Mouse (Mus musculus): ENCODE results near the gene Tpsg1. TPM values are rescaled to one million over a fixed set of nuclear protein-coding genes. Genes with fewer than 3 reads are reported as not detected.

Gene Tpsg1
- polyA plus RNA-seq, 1 experiment from 2014 or later, result 0.63 TPM

DNA sequence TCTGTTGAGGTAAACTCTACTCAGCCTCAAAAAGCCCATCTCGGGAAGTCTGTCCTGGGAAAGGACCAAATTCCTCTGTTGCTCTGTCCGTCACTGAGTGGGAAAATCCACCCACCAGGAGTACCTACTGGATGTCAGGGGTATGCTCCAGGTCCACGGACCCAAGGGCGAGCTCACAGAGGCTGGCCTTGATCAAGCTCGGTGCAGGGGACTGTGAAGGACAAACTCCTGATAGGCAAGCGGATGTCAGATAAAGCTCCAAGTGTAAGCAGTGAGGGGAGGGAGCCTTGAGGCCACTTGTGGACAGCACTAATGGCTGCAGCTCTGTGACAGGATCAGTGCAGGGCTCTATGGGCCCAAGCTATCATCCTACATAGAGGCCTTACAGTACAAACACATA is 41.1 kb downstream of the Tpsg1 start:
- Histone ChIP-seq H3K4me2 (ENCODE audit: low read depth, severe bottlenecking) (no peak overlapping the region), H3K27ac (replicated peaks; ENCODE audit: low read depth, low read length) (no peak overlapping the region), H3K27me3 (ENCODE audit: control insufficient read depth, insufficient read depth, low read length) (no peaks in the 10 kb centered on the region), H3K36me3 (ENCODE audit: control insufficient read depth, insufficient read depth, low read length) (no peaks in the 10 kb centered on the region), H3K9ac (ENCODE audit: low read length) (no peak overlapping the region), H3K4me3 (ENCODE audit: low read depth, low read length) (no peak overlapping the region), H3K4me1 (ENCODE audit: control insufficient read depth, insufficient read depth, low read length) (peaks cover 46% of the 10 kb centered on the region), H3K9me3 (ENCODE audit: control insufficient read depth, low read length) (no peaks in the 10 kb centered on the region)
- DNase-seq (ENCODE audit: low spot score) (no peak), ATAC-seq (ENCODE audit: insufficient number of reproducible peaks, low FRiP score, low TSS enrichment, low read depth) (no peak)
- 82% methylated on average over 6 of the region's 6 CpGs for WGBS

- DNase-seq (ENCODE audit: low spot score), result no peak
- WGBS, result 59% methylated on average over 7 of the region's 7 CpGs
- Histone ChIP-seq H3K36me3 (ENCODE audit: control insufficient read depth, insufficient read depth, low read length) (no peaks in the 10 kb centered on the region), H3K27ac (replicated peaks; ENCODE audit: low read depth, low read length) (no peak overlapping the region), H3K4me3 (ENCODE audit: low read depth, low read length) (no peak overlapping the region), H3K4me1 (ENCODE audit: control insufficient read depth, insufficient read depth, low read length) (peaks cover 46% of the 10 kb centered on the region), H3K9ac (ENCODE audit: low read length) (no peak overlapping the region), H3K27me3 (ENCODE audit: control insufficient read depth, insufficient read depth, low read length) (no peaks in the 10 kb centered on the region), H3K9me3 (ENCODE audit: control insufficient read depth, low read length) (no peaks in the 10 kb centered on the region), H3K4me2 (ENCODE audit: low read depth, severe bottlenecking) (no peak overlapping the region)
- ATAC-seq (ENCODE audit: insufficient number of reproducible peaks, low FRiP score, low TSS enrichment, low read depth), result no peak
Observed at GRCm38 (mm10) chr17:25410786-25411185, 41.7 kb downstream of the Tpsg1 start.

GRCm38 (mm10) chr17:25411251-25411650 is 42.2 kb downstream of the Tpsg1 start:
- Histone ChIP-seq H3K4me3 (ENCODE audit: low read depth, low read length) (no peak overlapping the region), H3K4me1 (ENCODE audit: control insufficient read depth, insufficient read depth, low read length) (peaks cover 46% of the 10 kb centered on the region), H3K9ac (ENCODE audit: low read length) (no peak overlapping the region), H3K4me2 (ENCODE audit: low read depth, severe bottlenecking) (no peak overlapping the region), H3K36me3 (ENCODE audit: control insufficient read depth, insufficient read depth, low read length) (no peaks in the 10 kb centered on the region), H3K9me3 (ENCODE audit: control insufficient read depth, low read length) (no peaks in the 10 kb centered on the region), H3K27me3 (ENCODE audit: control insufficient read depth, insufficient read depth, low read length) (no peaks in the 10 kb centered on the region), H3K27ac (replicated peaks; ENCODE audit: low read depth, low read length) (no peak overlapping the region)
- ATAC-seq (ENCODE audit: insufficient number of reproducible peaks, low FRiP score, low TSS enrichment, low read depth) (no peak), DNase-seq (ENCODE audit: low spot score) (no peak)
- 51% methylated on average over 4 of the region's 4 CpGs for WGBS

DNA sequence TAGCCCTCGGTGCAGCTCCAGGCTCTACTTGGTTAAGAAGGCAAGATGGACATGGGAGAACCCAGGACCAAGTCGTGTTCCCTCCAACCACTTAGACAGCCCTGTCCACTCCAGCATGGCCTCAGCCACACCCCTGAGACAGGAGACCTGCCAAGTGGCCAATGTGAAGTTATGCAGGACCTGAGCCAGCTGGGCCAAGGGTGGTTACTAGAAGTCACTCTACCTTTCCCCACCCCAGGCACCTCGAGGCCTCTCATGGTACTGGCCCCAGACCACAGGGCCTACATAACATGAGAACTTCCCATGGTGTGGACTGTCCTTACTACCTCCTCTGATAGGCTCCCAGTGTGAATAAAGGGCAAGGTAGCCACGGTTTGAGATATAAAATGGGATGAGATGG is 45.1 kb downstream of the Tpsg1 start:
- H3K27ac ChIP-seq (replicated peaks; ENCODE audit: low read depth, low read length), result no peak overlapping the region
- no peaks in the 10 kb centered on the region for H3K36me3 ChIP-seq (ENCODE audit: control insufficient read depth, insufficient read depth, low read length)
- 68% methylated on average over 4 of the region's 4 CpGs for WGBS
- H3K9me3 ChIP-seq (ENCODE audit: control insufficient read depth, low read length), result no peaks in the 10 kb centered on the region
- H3K4me3 ChIP-seq (ENCODE audit: low read depth, low read length), result no peak overlapping the region
- H3K27me3 ChIP-seq (ENCODE audit: control insufficient read depth, insufficient read depth, low read length), result no peaks in the 10 kb centered on the region
- no peak overlapping the region for H3K4me2 ChIP-seq (ENCODE audit: low read depth, severe bottlenecking)
- ATAC-seq (ENCODE audit: insufficient number of reproducible peaks, low FRiP score, low TSS enrichment, low read depth) (no peak), DNase-seq (ENCODE audit: low spot score) (no peak)
- peaks cover 56% of the 10 kb centered on the region for H3K4me1 ChIP-seq (ENCODE audit: control insufficient read depth, insufficient read depth, low read length)
- H3K9ac ChIP-seq (ENCODE audit: low read length), result no peak overlapping the region

DNA sequence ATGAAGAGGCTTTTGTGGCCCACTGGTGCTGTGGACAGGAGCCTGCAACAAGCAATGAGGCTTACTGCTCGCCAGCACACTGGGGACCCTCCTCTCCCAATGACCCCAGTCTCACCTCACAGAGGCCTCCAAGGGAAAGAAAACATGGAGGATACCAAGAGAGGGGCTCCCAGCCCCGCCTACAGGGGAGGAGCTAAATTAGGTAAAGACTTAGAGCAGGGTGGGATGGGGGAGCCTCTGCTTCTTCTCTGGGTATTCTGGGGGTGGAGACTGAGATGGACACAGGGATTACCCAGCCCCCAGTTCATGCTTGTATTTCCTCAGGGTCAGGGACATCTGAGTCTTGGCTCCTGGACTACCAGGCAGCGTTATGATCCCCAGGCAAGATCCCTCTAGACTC is 45.8 kb downstream of the Tpsg1 start:
- Histone ChIP-seq H3K4me2 (ENCODE audit: low read depth, severe bottlenecking) (peak overlapping the region; percentile 36; the same call in 1 of the 2 replicates), H3K27me3 (ENCODE audit: control insufficient read depth, insufficient read depth, low read length) (no peaks in the 10 kb centered on the region), H3K27ac (replicated peaks; ENCODE audit: low read depth, low read length) (peak overlapping the region; percentile 89), H3K4me1 (ENCODE audit: control insufficient read depth, insufficient read depth, low read length) (peaks cover 63% of the 10 kb centered on the region), H3K4me3 (ENCODE audit: low read depth, low read length) (no peak overlapping the region), H3K36me3 (ENCODE audit: control insufficient read depth, insufficient read depth, low read length) (no peaks in the 10 kb centered on the region), H3K9ac (ENCODE audit: low read length) (no peak overlapping the region), H3K9me3 (ENCODE audit: control insufficient read depth, low read length) (no peaks in the 10 kb centered on the region)
- ATAC-seq (ENCODE audit: insufficient number of reproducible peaks, low FRiP score, low TSS enrichment, low read depth) (peak; percentile 10; the same call in 1 of the 2 replicates), DNase-seq (ENCODE audit: low spot score) (peak; percentile 38)
- WGBS, result 23% methylated on average over 3 of the region's 3 CpGs

DNA sequence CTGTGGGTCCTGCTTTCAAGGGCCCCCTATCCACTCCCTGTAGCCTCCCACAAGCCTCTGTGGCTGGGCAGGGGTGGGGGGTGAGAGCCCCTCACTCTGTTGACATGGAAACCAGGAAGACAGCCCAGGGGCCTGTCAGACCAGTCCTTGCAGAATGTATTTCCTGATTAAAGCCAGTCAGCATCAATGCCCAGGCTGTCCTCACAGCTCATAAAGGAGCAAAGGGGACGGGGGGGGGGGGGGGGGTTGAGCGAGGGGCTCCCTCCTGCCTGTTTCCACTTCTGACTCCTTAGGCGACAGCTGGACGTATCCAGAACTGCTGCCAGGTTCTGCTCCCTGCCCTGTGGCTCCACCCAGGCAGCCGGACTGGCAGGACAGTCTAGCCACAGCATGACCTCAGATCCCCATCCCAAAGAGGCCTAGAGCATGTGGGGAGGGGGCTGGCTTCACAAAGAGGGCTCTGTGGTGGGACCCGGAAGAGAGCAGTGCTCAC is 46.4 kb downstream of the Tpsg1 start:
- no peak overlapping the region for H3K9ac ChIP-seq (ENCODE audit: low read length)
- ATAC-seq (ENCODE audit: insufficient number of reproducible peaks, low FRiP score, low TSS enrichment, low read depth) (peak; percentile 53), DNase-seq (ENCODE audit: low spot score) (peak; percentile 77)
- no peaks in the 10 kb centered on the region for H3K9me3 ChIP-seq (ENCODE audit: control insufficient read depth, low read length)
- peak overlapping the region; percentile 89 for H3K27ac ChIP-seq (replicated peaks; ENCODE audit: low read depth, low read length)
- WGBS, result 3% methylated on average over 4 of the region's 6 CpGs
- H3K36me3 ChIP-seq (ENCODE audit: control insufficient read depth, insufficient read depth, low read length), result no peaks in the 10 kb centered on the region
- H3K4me3 ChIP-seq (ENCODE audit: low read depth, low read length), result no peak overlapping the region
- H3K4me1 ChIP-seq (ENCODE audit: control insufficient read depth, insufficient read depth, low read length), result peaks cover 67% of the 10 kb centered on the region
- H3K27me3 ChIP-seq (ENCODE audit: control insufficient read depth, insufficient read depth, low read length), result no peaks in the 10 kb centered on the region
- peak overlapping the region; percentile 36 for H3K4me2 ChIP-seq (ENCODE audit: low read depth, severe bottlenecking)

- ATAC-seq (ENCODE audit: insufficient number of reproducible peaks, low FRiP score, low TSS enrichment, low read depth) (peak; percentile 12), DNase-seq (ENCODE audit: low spot score) (peak; percentile 52)
- Histone ChIP-seq H3K9me3 (ENCODE audit: control insufficient read depth, low read length) (no peaks in the 10 kb centered on the region), H3K4me1 (ENCODE audit: control insufficient read depth, insufficient read depth, low read length) (peaks cover 70% of the 10 kb centered on the region), H3K9ac (ENCODE audit: low read length) (0 out of 2 replicates have a peak overlapping the region, but pooled peaks have one; percentile 17), H3K4me2 (ENCODE audit: low read depth, severe bottlenecking) (peak overlapping the region; percentile 36), H3K36me3 (ENCODE audit: control insufficient read depth, insufficient read depth, low read length) (no peaks in the 10 kb centered on the region), H3K27me3 (ENCODE audit: control insufficient read depth, insufficient read depth, low read length) (no peaks in the 10 kb centered on the region), H3K4me3 (ENCODE audit: low read depth, low read length) (no peak overlapping the region), H3K27ac (replicated peaks; ENCODE audit: low read depth, low read length) (peak overlapping the region; percentile 89)
- WGBS, result 14% methylated on average over 3 of the region's 3 CpGs
Observed at GRCm38 (mm10) chr17:25416219-25416618, 47.1 kb downstream of the Tpsg1 start.

- no peak for DNase-seq (ENCODE audit: low spot score)
- no peak overlapping the region for H3K27ac ChIP-seq (replicated peaks; ENCODE audit: low read depth, low read length)
- no peak overlapping the region for H3K4me3 ChIP-seq (ENCODE audit: low read depth, low read length)
- H3K9me3 ChIP-seq (ENCODE audit: control insufficient read depth, low read length), result no peaks in the 10 kb centered on the region
- no peak overlapping the region for H3K4me2 ChIP-seq (ENCODE audit: low read depth, severe bottlenecking)
- ATAC-seq (ENCODE audit: insufficient number of reproducible peaks, low FRiP score, low TSS enrichment, low read depth), result no peak
- no peaks in the 10 kb centered on the region for H3K27me3 ChIP-seq (ENCODE audit: control insufficient read depth, insufficient read depth, low read length)
- H3K9ac ChIP-seq (ENCODE audit: low read length), result no peak overlapping the region
- H3K36me3 ChIP-seq (ENCODE audit: control insufficient read depth, insufficient read depth, low read length), result no peaks in the 10 kb centered on the region
- WGBS, result 87% methylated on average over 6 of the region's 6 CpGs
- peaks cover 67% of the 10 kb centered on the region for H3K4me1 ChIP-seq (ENCODE audit: control insufficient read depth, insufficient read depth, low read length)
Observed at GRCm38 (mm10) chr17:25417990-25418389, 48.9 kb downstream of the Tpsg1 start.

GRCm38 (mm10) chr17:25418926-25419325 is 49.9 kb downstream of the Tpsg1 start:
- 0 out of 2 replicates have a peak overlapping the region, but pooled peaks have one; percentile 56 for H3K27ac ChIP-seq (replicated peaks; ENCODE audit: low read depth, low read length)
- no peak overlapping the region for H3K4me2 ChIP-seq (ENCODE audit: low read depth, severe bottlenecking)
- ATAC-seq (ENCODE audit: insufficient number of reproducible peaks, low FRiP score, low TSS enrichment, low read depth) (0 out of 2 replicates have a peak, but pooled peaks have one; percentile 50), DNase-seq (ENCODE audit: low spot score) (peak; percentile 72)
- H3K36me3 ChIP-seq (ENCODE audit: control insufficient read depth, insufficient read depth, low read length), result no peaks in the 10 kb centered on the region
- H3K9ac ChIP-seq (ENCODE audit: low read length), result no peak overlapping the region
- H3K4me1 ChIP-seq (ENCODE audit: control insufficient read depth, insufficient read depth, low read length), result peaks cover 64% of the 10 kb centered on the region
- H3K27me3 ChIP-seq (ENCODE audit: control insufficient read depth, insufficient read depth, low read length), result no peaks in the 10 kb centered on the region
- 34% methylated on average over 9 of the region's 9 CpGs for WGBS
- no peak overlapping the region for H3K4me3 ChIP-seq (ENCODE audit: low read depth, low read length)
- H3K9me3 ChIP-seq (ENCODE audit: control insufficient read depth, low read length), result no peaks in the 10 kb centered on the region
